Mouse (Mus musculus): ENCODE measurements around the gene Vps45. TPM values are rescaled to one million over a fixed set of nuclear protein-coding genes. Genes with fewer than 3 reads are reported as not detected.

Gene Vps45
- polyA plus RNA-seq, 1 experiment from 2014 or later, result 20.7 TPM

- no peak for DNase-seq (ENCODE audit: low spot score)
- no peak for ATAC-seq (replicated peaks; ENCODE audit: insufficient number of reproducible peaks, low FRiP score, low TSS enrichment, low read depth)
- no peaks in the 10 kb centered on the region for H3K36me3 ChIP-seq (replicated peaks; ENCODE audit: control insufficient read depth, insufficient read depth, low read depth, low read length)
- 83% methylated on average over 5 of the region's 5 CpGs for WGBS
- H3K27me3 ChIP-seq (ENCODE audit: control insufficient read depth, insufficient read depth, low read length), result no peaks in the 10 kb centered on the region
- no peak overlapping the region for H3K4me2 ChIP-seq (ENCODE audit: low read depth, low read length)
- H3K4me1 ChIP-seq (ENCODE audit: control insufficient read depth, insufficient read depth, low read length), result no peaks in the 10 kb centered on the region
- no peak overlapping the region for H3K9ac ChIP-seq (replicated peaks; ENCODE audit: low read length)
- no peak overlapping the region for H3K4me3 ChIP-seq (ENCODE audit: low read depth, low read length)
- no peaks in the 10 kb centered on the region for H3K9me3 ChIP-seq (replicated peaks; ENCODE audit: control insufficient read depth, low read length)
- no peak overlapping the region for H3K27ac ChIP-seq (replicated peaks; ENCODE audit: low read depth, low read length)
These were observed 40.8 kb downstream of the Vps45 start for GRCm38 (mm10) chr3:96017461-96017860.

GRCm38 (mm10) chr3:96016257-96016889 is 41.9 kb downstream of the Vps45 start:
- Histone ChIP-seq H3K4me3 (ENCODE audit: low read depth, low read length) (no peak overlapping the region), H3K4me2 (ENCODE audit: low read depth, low read length) (no peak overlapping the region), H3K27ac (replicated peaks; ENCODE audit: low read depth, low read length) (no peak overlapping the region), H3K36me3 (replicated peaks; ENCODE audit: control insufficient read depth, insufficient read depth, low read depth, low read length) (no peaks in the 10 kb centered on the region), H3K9ac (replicated peaks; ENCODE audit: low read length) (no peak overlapping the region), H3K9me3 (replicated peaks; ENCODE audit: control insufficient read depth, low read length) (no peaks in the 10 kb centered on the region), H3K27me3 (ENCODE audit: control insufficient read depth, insufficient read depth, low read length) (no peaks in the 10 kb centered on the region), H3K4me1 (ENCODE audit: control insufficient read depth, insufficient read depth, low read length) (no peaks in the 10 kb centered on the region)
- WGBS, result 96% methylated on average over 2 of the region's 2 CpGs
- ATAC-seq (replicated peaks; ENCODE audit: insufficient number of reproducible peaks, low FRiP score, low TSS enrichment, low read depth), result no peak
- DNase-seq (ENCODE audit: low spot score), result no peak

- no peak for ATAC-seq (replicated peaks; ENCODE audit: insufficient number of reproducible peaks, low FRiP score, low TSS enrichment, low read depth)
- H3K9ac ChIP-seq (replicated peaks; ENCODE audit: low read length), result no peak overlapping the region
These were observed 42.6 kb downstream of the Vps45 start for GRCm38 (mm10) chr3:96015681-96016080.

GRCm38 (mm10) chr3:96012805-96013204 is 45.5 kb downstream of the Vps45 start:
- DNase-seq (ENCODE audit: low spot score) (no peak), ATAC-seq (replicated peaks; ENCODE audit: insufficient number of reproducible peaks, low FRiP score, low TSS enrichment, low read depth) (no peak)
- Histone ChIP-seq H3K27ac (replicated peaks; ENCODE audit: low read depth, low read length) (no peak overlapping the region), H3K4me1 (ENCODE audit: control insufficient read depth, insufficient read depth, low read length) (no peaks in the 10 kb centered on the region), H3K9me3 (replicated peaks; ENCODE audit: control insufficient read depth, low read length) (no peaks in the 10 kb centered on the region), H3K4me3 (ENCODE audit: low read depth, low read length) (no peak overlapping the region), H3K9ac (replicated peaks; ENCODE audit: low read length) (no peak overlapping the region), H3K27me3 (ENCODE audit: control insufficient read depth, insufficient read depth, low read length) (no peaks in the 10 kb centered on the region), H3K4me2 (ENCODE audit: low read depth, low read length) (no peak overlapping the region), H3K36me3 (replicated peaks; ENCODE audit: control insufficient read depth, insufficient read depth, low read depth, low read length) (no peaks in the 10 kb centered on the region)
- 51% methylated on average over 5 of the region's 5 CpGs for WGBS

More at GRCm38 (mm10) chr3:96015681-96016080, 42.6 kb downstream of the Vps45 start:
- no peaks in the 10 kb centered on the region for H3K4me1 ChIP-seq (ENCODE audit: control insufficient read depth, insufficient read depth, low read length)
- H3K4me2 ChIP-seq (ENCODE audit: low read depth, low read length), result no peak overlapping the region
- DNase-seq (ENCODE audit: low spot score), result no peak
- no peaks in the 10 kb centered on the region for H3K9me3 ChIP-seq (replicated peaks; ENCODE audit: control insufficient read depth, low read length)
- no peaks in the 10 kb centered on the region for H3K36me3 ChIP-seq (replicated peaks; ENCODE audit: control insufficient read depth, insufficient read depth, low read depth, low read length)
- WGBS, result 88% methylated on average over 2 of the region's 2 CpGs
- no peak overlapping the region for H3K4me3 ChIP-seq (ENCODE audit: low read depth, low read length)
- H3K27me3 ChIP-seq (ENCODE audit: control insufficient read depth, insufficient read depth, low read length), result no peaks in the 10 kb centered on the region
- no peak overlapping the region for H3K27ac ChIP-seq (replicated peaks; ENCODE audit: low read depth, low read length)

- DNase-seq (ENCODE audit: low spot score) (no peak), ATAC-seq (replicated peaks; ENCODE audit: insufficient number of reproducible peaks, low FRiP score, low TSS enrichment, low read depth) (no peak)
- Histone ChIP-seq H3K27ac (replicated peaks; ENCODE audit: low read depth, low read length) (no peak overlapping the region), H3K36me3 (replicated peaks; ENCODE audit: control insufficient read depth, insufficient read depth, low read depth, low read length) (no peaks in the 10 kb centered on the region), H3K4me1 (ENCODE audit: control insufficient read depth, insufficient read depth, low read length) (no peaks in the 10 kb centered on the region), H3K27me3 (ENCODE audit: control insufficient read depth, insufficient read depth, low read length) (no peaks in the 10 kb centered on the region), H3K9ac (replicated peaks; ENCODE audit: low read length) (no peak overlapping the region), H3K4me2 (ENCODE audit: low read depth, low read length) (no peak overlapping the region), H3K4me3 (ENCODE audit: low read depth, low read length) (no peak overlapping the region), H3K9me3 (replicated peaks; ENCODE audit: control insufficient read depth, low read length) (no peaks in the 10 kb centered on the region)
- WGBS, result 82% methylated on average over 6 of the region's 6 CpGs
These were observed 49.8 kb downstream of the Vps45 start for GRCm38 (mm10) chr3:96008463-96008862.

- no peaks in the 10 kb centered on the region; the same call in 1 of the 2 replicates for H3K4me1 ChIP-seq (ENCODE audit: control insufficient read depth, insufficient read depth, low read length)
- DNase-seq (ENCODE audit: low spot score) (no peak), ATAC-seq (replicated peaks; ENCODE audit: insufficient number of reproducible peaks, low FRiP score, low TSS enrichment, low read depth) (no peak)
- no peaks in the 10 kb centered on the region for H3K27me3 ChIP-seq (ENCODE audit: control insufficient read depth, insufficient read depth, low read length)
- H3K4me3 ChIP-seq (ENCODE audit: low read depth, low read length), result no peak overlapping the region
- H3K9me3 ChIP-seq (replicated peaks; ENCODE audit: control insufficient read depth, low read length), result no peaks in the 10 kb centered on the region
- H3K9ac ChIP-seq (replicated peaks; ENCODE audit: low read length), result no peak overlapping the region
- WGBS, result 94% methylated on average over 1 of the region's 1 CpGs
- no peak overlapping the region for H3K4me2 ChIP-seq (ENCODE audit: low read depth, low read length)
- H3K27ac ChIP-seq (replicated peaks; ENCODE audit: low read depth, low read length), result no peak overlapping the region
- H3K36me3 ChIP-seq (replicated peaks; ENCODE audit: control insufficient read depth, insufficient read depth, low read depth, low read length), result no peaks in the 10 kb centered on the region
These were observed 56.7 kb downstream of the Vps45 start for GRCm38 (mm10) chr3:96001560-96001959.

- Histone ChIP-seq H3K27ac (replicated peaks; ENCODE audit: low read depth, low read length) (no peak overlapping the region), H3K4me2 (ENCODE audit: low read depth, low read length) (no peak overlapping the region), H3K4me3 (ENCODE audit: low read depth, low read length) (no peak overlapping the region), H3K36me3 (replicated peaks; ENCODE audit: control insufficient read depth, insufficient read depth, low read depth, low read length) (no peaks in the 10 kb centered on the region), H3K4me1 (ENCODE audit: control insufficient read depth, insufficient read depth, low read length) (no peaks in the 10 kb centered on the region; the same call in 1 of the 2 replicates), H3K27me3 (ENCODE audit: control insufficient read depth, insufficient read depth, low read length) (no peaks in the 10 kb centered on the region), H3K9ac (replicated peaks; ENCODE audit: low read length) (no peak overlapping the region), H3K9me3 (replicated peaks; ENCODE audit: control insufficient read depth, low read length) (no peaks in the 10 kb centered on the region)
- DNase-seq (ENCODE audit: low spot score), result no peak
- ATAC-seq (replicated peaks; ENCODE audit: insufficient number of reproducible peaks, low FRiP score, low TSS enrichment, low read depth), result no peak
- WGBS, result 67% methylated on average over 9 of the region's 9 CpGs
These were observed 57.3 kb downstream of the Vps45 start for GRCm38 (mm10) chr3:96000921-96001501.

GRCm38 (mm10) chr3:96000080-96000632 is 58.1 kb downstream of the Vps45 start:
- no peak for ATAC-seq (replicated peaks; ENCODE audit: insufficient number of reproducible peaks, low FRiP score, low TSS enrichment, low read depth)
- H3K9ac ChIP-seq (replicated peaks; ENCODE audit: low read length), result no peak overlapping the region
- H3K9me3 ChIP-seq (replicated peaks; ENCODE audit: control insufficient read depth, low read length), result no peaks in the 10 kb centered on the region
- H3K4me3 ChIP-seq (ENCODE audit: low read depth, low read length), result no peak overlapping the region
- WGBS, result 82% methylated on average over 14 of the region's 14 CpGs
- H3K27me3 ChIP-seq (ENCODE audit: control insufficient read depth, insufficient read depth, low read length), result no peaks in the 10 kb centered on the region
- H3K4me2 ChIP-seq (ENCODE audit: low read depth, low read length), result no peak overlapping the region
- H3K4me1 ChIP-seq (ENCODE audit: control insufficient read depth, insufficient read depth, low read length), result no peaks in the 10 kb centered on the region; the same call in 1 of the 2 replicates
- DNase-seq (ENCODE audit: low spot score), result no peak
- H3K27ac ChIP-seq (replicated peaks; ENCODE audit: low read depth, low read length), result no peak overlapping the region
- H3K36me3 ChIP-seq (replicated peaks; ENCODE audit: control insufficient read depth, insufficient read depth, low read depth, low read length), result no peaks in the 10 kb centered on the region
